Mouse (Mus musculus) urinary bladder, postnatal 4 days (tissue): Measurements from ENCODE around the gene Rhox2h.
"Not testable (repeated sequence)": the region's sequence is repeated elsewhere in the genome, so short reads cannot be mapped to it uniquely, and the experiment has no call there.

Experiments
- DNase-seq, 2 experiments: peaks; one replicate each; pipeline ENCODE4 v3.0.0; 2021 to 2022; ENCODE audit warnings: low spot score in 2 of 2

Gene Rhox2h

GRCm38 (mm10) chrX:37673177-37673576 lies at the start of gene Rhox2h:
Gene Rhox2h (minus strand): TSS chrX:37673277.
- not testable (repeated sequence) for DNase-seq

- no peak for DNase-seq
Observed at GRCm38 (mm10) chrX:37701821-37702387, 28.8 kb upstream of the Rhox2h start.

GRCm38 (mm10) chrX:37692261-37692660 lies 19.2 kb upstream of the Rhox2h start:
- no peak for DNase-seq

GRCm38 (mm10) chrX:37683031-37683715 lies 10.1 kb upstream of the Rhox2h start:
- no peak for DNase-seq

- not testable (repeated sequence) for DNase-seq
Observed at GRCm38 (mm10) chrX:37668664-37669063, 4.4 kb downstream of the Rhox2h start, which contains the start of gene Rhox3h. Gene Rhox3h (minus strand): TSS chrX:37668764.

- not testable (repeated sequence) for DNase-seq
Observed at GRCm38 (mm10) chrX:37651227-37651626, 21.9 kb downstream of the Rhox2h start, which contains the start of gene Rhox4g. Gene Rhox4g (minus strand): TSS chrX:37651327.

- not testable (repeated sequence) for DNase-seq
Observed at GRCm38 (mm10) chrX:37643370-37643769, 29.7 kb downstream of the Rhox2h start, which contains the start of gene Rhox2g. Gene Rhox2g (minus strand): TSS chrX:37643470.

GRCm38 (mm10) chrX:37628512-37628911 lies 44.6 kb downstream of the Rhox2h start, which contains the start of gene Rhox3g:
Gene Rhox3g (minus strand): TSS chrX:37628612.
- DNase-seq: not testable (repeated sequence)
